Mouse (Mus musculus) liver, postnatal 0 days (tissue): ENCODE data around the gene Foxn3. TPM values are rescaled to one million over a fixed set of nuclear protein-coding genes. Genes with fewer than 3 reads are reported as not detected.

ENCODE experiments used
- ATAC-seq: fragments of 200-750 bp; cut with Nextera tagmentation; 2 replicates; pipeline ENCODE4 v1.8.0; 2017; ENCODE audit warnings: mild to moderate bottlenecking, moderate library complexity
- DNase-seq: peaks from one replicate; pipeline ENCODE4 v3.0.0-alpha.2; 2016
- H3K27ac ChIP-seq: fragments of 300-500 bp; sonication (generic); 2 replicates; pipeline ENCODE4 v1.5.1; 2014; ENCODE audit warnings: antibody characterized with exemption, moderate library complexity, mild to moderate bottlenecking, low read depth
- H3K27me3 ChIP-seq: fragments of 300-500 bp; sonication (generic); 2 replicates; pipeline ENCODE4 v1.6.1; 2014; ENCODE audit warnings: low read length, control low read depth, mixed read lengths; ENCODE audit not compliant: insufficient read depth
- H3K36me3 ChIP-seq: fragments of 300-500 bp; sonication (generic); replicated peaks from 2 replicates; pipeline ENCODE4 v1.6.1; 2014; ENCODE audit warnings: mild to moderate bottlenecking, control low read depth, low read length, moderate library complexity, mixed read lengths; ENCODE audit not compliant: insufficient read depth
- H3K4me1 ChIP-seq: fragments of 300-500 bp; sonication (generic); 2 replicates; pipeline ENCODE4 v1.6.1; 2014; ENCODE audit warnings: antibody characterized with exemption, mild to moderate bottlenecking, control low read depth; ENCODE audit not compliant: insufficient read depth
- H3K4me2 ChIP-seq: fragments of 300-500 bp; sonication (generic); 2 replicates; pipeline ENCODE4 v1.6.1; 2014; ENCODE audit warnings: low read depth, mild to moderate bottlenecking, low read length, moderate library complexity, mixed read lengths
- H3K4me3 ChIP-seq: fragments of 300-500 bp; sonication (generic); 2 replicates; pipeline ENCODE4 v1.5.1; 2014; ENCODE audit warnings: low read depth, low read length
- H3K9ac ChIP-seq: fragments of 300-500 bp; sonication (generic); replicated peaks from 2 replicates; pipeline ENCODE4 v1.6.1; 2014; ENCODE audit warnings: mild to moderate bottlenecking, moderate library complexity
- H3K9me3 ChIP-seq: fragments of 300-500 bp; sonication (generic); 2 replicates; pipeline ENCODE4 v1.6.1; 2016; ENCODE audit warnings: mild to moderate bottlenecking, control low read depth, low read length, mixed read lengths
- CTCF ChIP-seq: sonication (generic); IDR thresholded peaks from 2 replicates; pipeline ENCODE4 v1.5.1; 2016; ENCODE audit warnings: antibody characterized with exemption, low read depth
- EP300 ChIP-seq: IDR thresholded peaks from 2 replicates; pipeline ENCODE4 v1.6.1; 2016; ENCODE audit warnings: antibody characterized with exemption, low read depth, mild to moderate bottlenecking
- WGBS: fragments of 180-500 bp; shearing (Covaris S2); extraction: QIAGEN DNeasy Blood & Tissue Kit; methylation state at CpG from one replicate; pipeline ENCODE4 v1.1.7; 2014; ENCODE audit not compliant: insufficient replicate concordance; 5-methylcytosine and 5-hydroxymethylcytosine counted together
- polyA plus RNA-seq: library from polyadenylated mRNA; unstranded; fragments of >200 nt; fragmentation: Nextera tagmentation; extraction: Ambion mirVana; gene quantifications from 2 replicates; pipeline ENCODE4 v1.2.1, GENCODE M21; 2015

The Foxn3 gene
- polyA plus RNA-seq, 1 experiment from 2014 or later = 31.2 TPM

DNA sequence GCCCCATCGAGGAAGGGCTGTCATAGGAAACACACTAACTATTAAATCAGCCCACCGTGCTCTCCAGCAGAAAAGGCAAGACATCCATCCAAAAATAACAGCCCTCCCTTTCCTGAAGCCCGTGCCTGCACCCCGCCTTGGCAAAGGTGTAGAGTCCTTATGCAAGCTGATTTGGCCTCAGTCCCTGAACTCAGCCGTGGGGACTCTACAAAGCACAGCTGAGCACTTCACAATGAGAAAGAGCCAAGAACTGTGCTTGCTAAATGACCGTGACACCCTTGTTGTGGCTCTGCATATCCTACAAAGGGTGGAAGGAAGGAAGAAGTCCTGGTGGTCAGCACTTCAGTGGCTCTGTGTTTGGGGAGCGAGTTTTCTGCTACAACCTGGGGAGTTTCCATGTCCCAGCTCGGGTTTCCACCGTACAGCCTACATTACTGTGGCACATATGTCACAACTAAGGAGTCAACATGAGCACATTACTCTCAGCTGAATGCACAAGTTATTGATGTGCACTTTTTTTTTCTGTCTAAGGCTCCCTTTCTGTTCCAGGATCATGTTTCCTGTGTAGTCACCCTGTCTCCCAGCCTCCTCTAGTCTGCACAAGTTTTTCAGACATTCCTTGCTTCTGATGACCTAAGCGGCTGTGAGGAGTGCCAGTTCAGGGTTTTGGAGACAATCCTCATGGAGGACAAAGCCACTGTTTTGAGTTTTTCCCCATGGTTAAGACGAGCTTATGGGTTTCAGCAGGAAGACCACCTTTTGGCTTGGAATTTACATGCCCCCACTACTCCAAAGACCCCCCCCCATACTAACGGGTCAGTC is 226.8 kb downstream of the Foxn3 start:
- H3K27ac ChIP-seq = peak overlapping the region; percentile 12; the same call in 1 of the 2 replicates
- H3K4me1 ChIP-seq = peaks cover 20% of the 10 kb centered on the region
- no peaks in the 10 kb centered on the region for H3K9me3 ChIP-seq
- H3K27me3 ChIP-seq = no peaks in the 10 kb centered on the region
- ATAC-seq (peak; percentile 40; the same call in 1 of the 2 replicates), DNase-seq (no peak)
- no peak overlapping the region; the same call in 1 of the 2 replicates for H3K9ac ChIP-seq
- peaks cover 9% of the 10 kb centered on the region; the same call in 1 of the 2 replicates for H3K36me3 ChIP-seq
- no peak overlapping the region for H3K4me3 ChIP-seq
- 50% methylated on average over 12 of the region's 12 CpGs for WGBS
- 0 out of 2 replicates have a peak overlapping the region, but pooled peaks have one; percentile 6 for H3K4me2 ChIP-seq
- TF ChIP-seq EP300 = no peak
- TF ChIP-seq CTCF = no peak

DNA sequence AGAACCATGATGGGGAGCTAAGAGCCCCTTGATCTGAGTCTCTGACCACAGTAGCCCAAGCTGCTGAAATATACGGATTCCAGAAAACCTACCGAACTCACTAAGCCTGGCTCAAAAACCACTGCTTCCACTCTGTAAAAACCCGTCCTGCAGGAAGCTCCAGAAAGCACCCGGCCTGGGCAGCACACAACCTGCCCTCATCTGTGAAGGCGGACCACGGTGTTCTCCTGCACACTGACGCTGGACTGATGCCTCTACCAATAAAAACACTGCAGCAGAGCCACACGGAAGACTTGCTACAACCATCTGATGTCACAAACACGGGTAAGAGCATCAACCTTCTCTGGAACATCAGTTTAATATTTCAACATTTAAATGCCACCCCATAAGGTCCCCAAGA is 227.8 kb downstream of the Foxn3 start:
- TF ChIP-seq EP300 = no peak
- TF ChIP-seq CTCF = no peak
- Histone ChIP-seq H3K9me3 (no peaks in the 10 kb centered on the region), H3K36me3 (peaks cover 11% of the 10 kb centered on the region; the same call in 1 of the 2 replicates), H3K9ac (no peak overlapping the region), H3K4me3 (no peak overlapping the region), H3K4me1 (peaks cover 29% of the 10 kb centered on the region), H3K27me3 (no peaks in the 10 kb centered on the region), H3K27ac (no peak overlapping the region), H3K4me2 (no peak overlapping the region)
- WGBS = 83% methylated on average over 9 of the region's 9 CpGs
- no peak for ATAC-seq
- no peak for DNase-seq

GRCm38 (mm10) chr12:99334026-99334425 is 229.4 kb downstream of the Foxn3 start:
- no peak for ATAC-seq
- Histone ChIP-seq H3K9me3 (no peaks in the 10 kb centered on the region), H3K4me3 (no peak overlapping the region), H3K9ac (no peak overlapping the region), H3K4me1 (peaks cover 42% of the 10 kb centered on the region), H3K4me2 (no peak overlapping the region), H3K27me3 (no peaks in the 10 kb centered on the region), H3K27ac (no peak overlapping the region), H3K36me3 (peaks cover 3% of the 10 kb centered on the region; the same call in 1 of the 2 replicates)
- WGBS = 83% methylated on average over 9 of the region's 9 CpGs
- DNase-seq = no peak
- TF ChIP-seq CTCF (no peak), EP300 (no peak)

GRCm38 (mm10) chr12:99333304-99333968 is 229.9 kb downstream of the Foxn3 start:
- no peak overlapping the region for H3K9ac ChIP-seq
- peaks cover 43% of the 10 kb centered on the region for H3K4me1 ChIP-seq

DNA sequence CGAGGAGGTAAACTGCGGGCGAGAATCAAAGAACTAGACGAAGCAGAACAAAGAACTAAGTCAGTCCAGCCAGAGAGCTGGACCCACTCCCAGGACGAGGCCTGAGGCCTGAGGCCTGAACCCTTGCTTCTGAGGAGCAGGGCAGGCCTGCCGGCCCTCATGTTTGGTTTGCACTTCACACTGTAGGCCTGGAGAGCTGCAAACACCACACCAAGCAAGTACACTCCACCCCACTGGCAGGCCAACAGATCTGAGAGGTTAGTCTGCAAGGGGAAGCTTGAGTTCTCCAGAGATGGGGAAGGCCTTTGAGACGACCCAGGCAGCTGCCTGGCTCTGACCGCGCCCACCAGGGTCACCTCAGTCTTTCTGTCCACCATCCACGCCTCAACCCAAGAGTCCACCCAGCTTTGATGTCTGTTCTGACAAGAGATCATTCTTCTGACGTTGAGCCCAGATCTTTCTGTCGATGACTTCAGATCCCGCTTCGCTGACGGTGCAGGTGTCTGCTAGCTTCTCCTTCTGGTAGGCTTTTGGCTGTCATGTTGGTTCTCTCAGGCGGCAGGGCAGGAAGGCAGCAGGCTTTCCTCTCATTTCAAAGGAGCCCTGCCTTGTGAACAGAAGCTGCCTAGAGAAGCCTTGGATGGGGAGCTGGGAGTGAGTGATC is 231.1 kb downstream of the Foxn3 start:
- TF ChIP-seq EP300 = no peak
- no peak for TF ChIP-seq CTCF
- ATAC-seq (0 out of 2 replicates have a peak, but pooled peaks have one; percentile 29), DNase-seq (no peak)
- Histone ChIP-seq H3K27me3 (no peaks in the 10 kb centered on the region), H3K27ac (no peak overlapping the region; the same call in 1 of the 2 replicates), H3K4me3 (no peak overlapping the region), H3K9me3 (no peaks in the 10 kb centered on the region), H3K9ac (no peak overlapping the region; the same call in 1 of the 2 replicates), H3K36me3 (peaks cover 3% of the 10 kb centered on the region; the same call in 1 of the 2 replicates), H3K4me1 (peaks cover 43% of the 10 kb centered on the region), H3K4me2 (no peak overlapping the region)
- 70% methylated on average over 16 of the region's 16 CpGs for WGBS

More at GRCm38 (mm10) chr12:99333304-99333968, 229.9 kb downstream of the Foxn3 start:
- WGBS = 76% methylated on average over 20 of the region's 20 CpGs
- Histone ChIP-seq H3K4me3 (no peak overlapping the region), H3K4me2 (no peak overlapping the region), H3K36me3 (peaks cover 3% of the 10 kb centered on the region; the same call in 1 of the 2 replicates), H3K27me3 (no peaks in the 10 kb centered on the region), H3K27ac (no peak overlapping the region), H3K9me3 (no peaks in the 10 kb centered on the region)
- no peak for TF ChIP-seq CTCF
- no peak for TF ChIP-seq EP300
- ATAC-seq (no peak), DNase-seq (no peak)
